Mouse (Mus musculus) cerebellum, adult 11-12 months (tissue): ENCODE measurements around the gene Gm20914.
"Not testable (repeated sequence)": the region's sequence is repeated elsewhere in the genome, so short reads cannot be mapped to it uniquely, and the experiment has no call there.

Experiments
- DNase-seq: peaks from one replicate; pipeline ENCODE4 v3.0.0; 2022

Gm20914 gene

DNA sequence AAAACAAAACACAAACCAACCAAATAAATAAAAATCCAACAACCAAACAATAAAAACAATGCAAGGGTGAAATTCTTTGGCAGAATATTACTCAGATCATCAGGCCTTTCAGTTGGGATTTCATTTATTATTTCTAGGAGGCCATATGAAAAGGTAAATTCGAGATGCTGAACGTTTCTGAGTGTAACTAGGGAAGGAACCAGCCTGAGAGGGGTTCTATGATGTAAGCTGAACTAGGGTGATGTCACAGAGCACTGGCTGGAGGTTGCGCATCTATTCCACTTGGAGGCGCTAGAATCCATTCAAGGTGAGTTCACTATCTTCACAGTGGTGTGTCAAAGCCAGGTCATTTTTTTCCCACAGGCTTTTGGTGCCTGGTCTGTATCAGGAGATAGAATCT, at the start of gene Gm20914:
Gene Gm20914, plus strand, starts transcription at position 301 of the 400 bp plus-strand sequence.
- not testable (repeated sequence) for DNase-seq
